Mouse (Mus musculus) liver, embryonic 14.5 days (tissue): Measurements from ENCODE around the gene Irf2. TPM values are rescaled to one million over a fixed set of nuclear protein-coding genes. Genes with fewer than 3 reads are reported as not detected.

ENCODE experiments used
- ATAC-seq: fragments of 200-750 bp; cut with Nextera tagmentation; 2 replicates; pipeline ENCODE4 v1.8.0; 2017; ENCODE audit warnings: moderate number of reproducible peaks, mild to moderate bottlenecking, moderate library complexity; ENCODE audit not compliant: insufficient read depth
- DNase-seq, 3 experiments: peaks; one replicate each; pipeline ENCODE4 v3.0.0-alpha.2; 2012 to 2013; ENCODE audit warnings: low read depth in 3 of 3, low spot score in 3 of 3
- H3K27ac ChIP-seq: fragments of 300-500 bp; sonication (generic); 2 replicates; pipeline ENCODE4 v1.5.1; 2014; ENCODE audit warnings: moderate library complexity, mild to moderate bottlenecking, control low read depth, inconsistent platforms
- H3K27me3 ChIP-seq: fragments of 300-500 bp; sonication (generic); 2 replicates; pipeline ENCODE4 v1.6.1; 2014; ENCODE audit warnings: mild to moderate bottlenecking, low read length, moderate library complexity; ENCODE audit not compliant: control insufficient read depth, insufficient read depth
- H3K36me3 ChIP-seq: fragments of 300-500 bp; sonication (generic); replicated peaks from 2 replicates; pipeline ENCODE4 v1.6.1; 2014; ENCODE audit warnings: low read depth; ENCODE audit not compliant: control insufficient read depth, insufficient read depth
- H3K4me1 ChIP-seq, 2 experiments: fragments of 200-500 bp in 1 of 2; fragments of 300-500 bp in 1 of 2; sonication (generic) in 1 of 2; replicated peaks; 2 replicates each; pipeline ENCODE4 v1.6.1; 2012 to 2014; ENCODE audit warnings: antibody characterized with exemption in 1 of 2, inconsistent platforms in 1 of 2, low read length in 1 of 2; ENCODE audit not compliant: control insufficient read depth in 2 of 2, insufficient read depth in 2 of 2
- H3K4me2 ChIP-seq: fragments of 300-500 bp; sonication (generic); 2 replicates; pipeline ENCODE4 v1.6.1; 2014; ENCODE audit warnings: low read depth, mild to moderate bottlenecking, control low read depth, moderate library complexity
- H3K4me3 ChIP-seq, 2 experiments: fragments of 200-500 bp in 1 of 2; fragments of 300-500 bp in 1 of 2; sonication (generic) in 1 of 2; 2 replicates each; pipeline ENCODE4 v1.5.1; 2012 to 2014; ENCODE audit warnings: low read depth in 2 of 2, low read length in 2 of 2, mild to moderate bottlenecking in 2 of 2, control low read depth in 1 of 2, inconsistent platforms in 1 of 2, moderate library complexity in 1 of 2; ENCODE audit not compliant: insufficient read depth in 1 of 2
- H3K9ac ChIP-seq: fragments of 300-500 bp; sonication (generic); replicated peaks from 2 replicates; pipeline ENCODE4 v1.6.1; 2014; ENCODE audit warnings: mild to moderate bottlenecking, control low read depth, moderate library complexity
- H3K9me3 ChIP-seq: fragments of 300-500 bp; sonication (generic); 2 replicates; pipeline ENCODE4 v1.6.1; 2016; ENCODE audit warnings: low read length, mixed read lengths; ENCODE audit not compliant: control insufficient read depth
- CTCF ChIP-seq: IDR thresholded peaks from 2 replicates; pipeline ENCODE4 v1.5.1; 2016; ENCODE audit warnings: antibody characterized with exemption, low read depth, control low read depth
- EP300 ChIP-seq: IDR thresholded peaks from 2 replicates; pipeline ENCODE4 v1.6.1; 2016; ENCODE audit warnings: antibody characterized with exemption, low read depth
- WGBS: fragments of 180-500 bp; shearing (Covaris S2); extraction: QIAGEN DNeasy Blood & Tissue Kit; methylation state at CpG from one replicate; pipeline ENCODE4 v1.1.7; 2014; ENCODE audit not compliant: insufficient replicate concordance; 5-methylcytosine and 5-hydroxymethylcytosine counted together
- polyA plus RNA-seq, 2 experiments: library from polyadenylated mRNA; depleted of rRNA in 1 of 2; stranded (reverse) in 1 of 2; unstranded in 1 of 2; fragments of >200 nt; fragmentation: Nextera tagmentation in 1 of 2; extraction: Ambion mirVana in 1 of 2; gene quantifications; 2 replicates each; pipeline versions ENCODE4 v1.2.1 to v1.2.3; 2012 to 2014

Irf2 gene
- polyA plus RNA-seq, 2 experiments = 5.8 to 11.8 TPM

GRCm38 (mm10) chr8:46845891-46846290, 106.4 kb downstream of the Irf2 start:
- H3K4me3 ChIP-seq = no peak overlapping the region
- H3K27ac ChIP-seq = no peak overlapping the region
- no peaks in the 10 kb centered on the region for H3K27me3 ChIP-seq
- no peaks in the 10 kb centered on the region; the same call in 1 of the 2 replicates for H3K36me3 ChIP-seq
- TF ChIP-seq EP300 (no peak), CTCF (no peak)
- WGBS = 71% methylated on average over 9 of the region's 9 CpGs
- no peak for DNase-seq
- peaks cover 0 to 30% of the 10 kb centered on the region in 2 experiments; a peak in 2 of 4 replicates for H3K4me1 ChIP-seq
- H3K9ac ChIP-seq = no peak overlapping the region
- no peak for ATAC-seq
- no peaks in the 10 kb centered on the region for H3K9me3 ChIP-seq
- H3K4me2 ChIP-seq = no peak overlapping the region

DNA sequence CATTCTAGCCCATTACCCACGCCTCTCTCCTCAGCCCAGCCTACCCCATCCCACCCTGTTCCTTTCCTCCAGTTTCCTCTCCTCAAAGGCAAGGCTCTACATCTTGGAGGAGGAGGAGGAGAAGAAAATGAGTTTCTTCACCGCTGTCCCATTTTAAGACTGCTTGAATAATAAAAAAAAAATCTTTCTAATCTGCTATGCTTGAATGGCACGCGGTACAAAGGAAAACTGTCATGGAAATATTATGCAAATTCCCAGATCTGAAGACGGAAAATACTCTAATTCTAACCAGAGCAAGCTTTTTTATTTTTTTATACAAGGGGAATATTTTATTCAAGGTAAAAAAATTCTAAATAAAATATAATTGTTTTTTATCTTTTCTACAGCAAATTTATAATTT, 107.4 kb downstream of the Irf2 start:
- Histone ChIP-seq H3K4me2 (no peak overlapping the region), H3K36me3 (no peaks in the 10 kb centered on the region; the same call in 1 of the 2 replicates), H3K9me3 (no peaks in the 10 kb centered on the region), H3K4me3 (no peak overlapping the region), H3K27ac (no peak overlapping the region), H3K9ac (no peak overlapping the region), H3K4me1 (peaks cover 0 to 29% of the 10 kb centered on the region in 2 experiments; a peak in 3 of 4 replicates), H3K27me3 (no peaks in the 10 kb centered on the region)
- TF ChIP-seq EP300 (no peak), CTCF (no peak)
- ATAC-seq = no peak
- WGBS = 85% methylated on average over 5 of the region's 5 CpGs
- no peak for DNase-seq

DNA sequence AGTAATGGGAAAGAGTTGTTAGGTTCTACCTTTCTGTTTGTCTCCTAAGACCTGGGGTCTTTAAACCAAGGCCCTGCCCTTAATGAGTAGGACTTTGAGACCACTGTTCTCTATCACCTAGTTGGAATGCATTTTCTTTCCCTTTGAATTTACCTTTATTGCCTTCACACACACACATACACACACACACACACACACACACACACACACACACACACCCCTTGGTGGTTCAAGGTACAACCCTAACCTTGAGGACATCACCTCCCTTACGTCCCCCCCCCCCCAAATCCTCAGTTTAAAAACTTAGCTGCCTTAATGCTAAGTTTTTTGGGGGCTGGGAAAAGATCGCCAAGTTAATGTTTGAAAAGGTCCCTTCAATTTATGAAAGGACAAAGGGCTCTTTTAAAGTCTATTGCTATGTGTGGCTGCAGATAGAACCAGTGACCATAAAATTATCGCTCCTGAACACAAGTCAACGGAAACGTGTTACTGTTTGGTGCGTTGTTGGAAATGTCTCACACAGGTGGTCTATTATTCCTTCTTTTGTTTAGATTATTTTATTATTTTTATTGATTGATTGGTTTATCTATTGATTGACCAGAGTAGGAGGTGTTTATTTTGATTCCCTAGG, 108.6 kb downstream of the Irf2 start:
- DNase-seq (no peak), ATAC-seq (no peak)
- no peak overlapping the region for H3K4me2 ChIP-seq
- no peaks in the 10 kb centered on the region for H3K27me3 ChIP-seq
- H3K9me3 ChIP-seq = no peaks in the 10 kb centered on the region
- H3K27ac ChIP-seq = no peak overlapping the region
- TF ChIP-seq CTCF (no peak), EP300 (no peak)
- no peak overlapping the region for H3K4me3 ChIP-seq
- no peak overlapping the region for H3K9ac ChIP-seq
- WGBS = 70% methylated on average over 6 of the region's 6 CpGs
- H3K4me1 ChIP-seq = peaks cover 0 to 28% of the 10 kb centered on the region in 2 experiments; a peak in 3 of 4 replicates
- H3K36me3 ChIP-seq = no peaks in the 10 kb centered on the region; the same call in 1 of the 2 replicates

GRCm38 (mm10) chr8:46848931-46849330, 109.4 kb downstream of the Irf2 start:
- no peak overlapping the region for H3K4me2 ChIP-seq
- DNase-seq = no peak
- no peak overlapping the region for H3K27ac ChIP-seq

GRCm38 (mm10) chr8:46849458-46849857, 109.9 kb downstream of the Irf2 start:
- WGBS = 12% methylated on average over 2 of the region's 2 CpGs
- no peaks in the 10 kb centered on the region; the same call in 1 of the 2 replicates for H3K36me3 ChIP-seq
- no peaks in the 10 kb centered on the region for H3K27me3 ChIP-seq
- peaks cover 0 to 28% of the 10 kb centered on the region in 2 experiments; a peak in 3 of 4 replicates for H3K4me1 ChIP-seq
- no peak overlapping the region for H3K27ac ChIP-seq
- no peaks in the 10 kb centered on the region for H3K9me3 ChIP-seq
- no peak overlapping the region for H3K9ac ChIP-seq
- TF ChIP-seq EP300 = no peak
- TF ChIP-seq CTCF = no peak
- DNase-seq (no peak), ATAC-seq (no peak)
- H3K4me2 ChIP-seq = no peak overlapping the region
- no peak overlapping the region for H3K4me3 ChIP-seq

More at GRCm38 (mm10) chr8:46848931-46849330, 109.4 kb downstream of the Irf2 start:
- peaks cover 0 to 28% of the 10 kb centered on the region in 2 experiments; a peak in 3 of 4 replicates for H3K4me1 ChIP-seq
- no peak for TF ChIP-seq EP300
- no peak for TF ChIP-seq CTCF
- no peaks in the 10 kb centered on the region; the same call in 1 of the 2 replicates for H3K36me3 ChIP-seq
- ATAC-seq = no peak
- no peak overlapping the region for H3K9ac ChIP-seq
- no peaks in the 10 kb centered on the region for H3K9me3 ChIP-seq
- no peak overlapping the region for H3K4me3 ChIP-seq
- H3K27me3 ChIP-seq = no peaks in the 10 kb centered on the region
- WGBS = 21% methylated on average over 6 of the region's 6 CpGs
